Mouse (Mus musculus) limb, embryonic 10.5 days (tissue): ENCODE data around the gene Kdelc2. TPM values are rescaled to one million over a fixed set of nuclear protein-coding genes. Genes with fewer than 3 reads are reported as not detected.

Experiments
- DNase-seq: peaks from one replicate; pipeline ENCODE4 v3.0.0-alpha.2; 2017; ENCODE audit warnings: low spot score
- H3K27ac ChIP-seq: fragments of 300-500 bp; sonication (generic); 2 replicates; pipeline ENCODE4 v1.5.1; 2016; ENCODE audit warnings: mild to moderate bottlenecking
- H3K27me3 ChIP-seq: fragments of 300-500 bp; sonication (generic); 2 replicates; pipeline ENCODE4 v1.6.1; 2016; ENCODE audit warnings: low read depth, mild to moderate bottlenecking; ENCODE audit not compliant: poor library complexity, severe bottlenecking
- H3K36me3 ChIP-seq: fragments of 300-500 bp; sonication (generic); 2 replicates; pipeline ENCODE4 v1.6.1; 2016; ENCODE audit warnings: mild to moderate bottlenecking, moderate library complexity
- H3K4me1 ChIP-seq: fragments of 300-500 bp; sonication (generic); 2 replicates; pipeline ENCODE4 v1.6.1; 2016
- H3K4me3 ChIP-seq: fragments of 300-500 bp; sonication (generic); 2 replicates; pipeline ENCODE4 v1.5.1; 2016; ENCODE audit warnings: mild to moderate bottlenecking, moderate library complexity
- H3K9me3 ChIP-seq: fragments of 300-500 bp; sonication (generic); replicated peaks from 2 replicates; pipeline ENCODE4 v1.6.1; 2016; ENCODE audit warnings: mild to moderate bottlenecking
- WGBS: fragments of 180-500 bp; shearing (Covaris S2); methylation state at CpG from one replicate; pipeline ENCODE4 v1.1.7; 2016; 5-methylcytosine and 5-hydroxymethylcytosine counted together
- microRNA-seq: library from miRNA; unstranded; fragments of <30 nt; microRNA quantifications from one replicate; pipeline ENCODE4, GENCODE M21; 2017
- polyA plus RNA-seq: library from polyadenylated mRNA; unstranded; fragments of >200 nt; fragmentation: Nextera tagmentation; extraction: Ambion mirVana; gene quantifications from 2 replicates; pipeline ENCODE4 v1.2.1, GENCODE M21; 2016

The Kdelc2 gene
- polyA plus RNA-seq, 1 experiment from 2014 or later: 10.3 TPM

DNA sequence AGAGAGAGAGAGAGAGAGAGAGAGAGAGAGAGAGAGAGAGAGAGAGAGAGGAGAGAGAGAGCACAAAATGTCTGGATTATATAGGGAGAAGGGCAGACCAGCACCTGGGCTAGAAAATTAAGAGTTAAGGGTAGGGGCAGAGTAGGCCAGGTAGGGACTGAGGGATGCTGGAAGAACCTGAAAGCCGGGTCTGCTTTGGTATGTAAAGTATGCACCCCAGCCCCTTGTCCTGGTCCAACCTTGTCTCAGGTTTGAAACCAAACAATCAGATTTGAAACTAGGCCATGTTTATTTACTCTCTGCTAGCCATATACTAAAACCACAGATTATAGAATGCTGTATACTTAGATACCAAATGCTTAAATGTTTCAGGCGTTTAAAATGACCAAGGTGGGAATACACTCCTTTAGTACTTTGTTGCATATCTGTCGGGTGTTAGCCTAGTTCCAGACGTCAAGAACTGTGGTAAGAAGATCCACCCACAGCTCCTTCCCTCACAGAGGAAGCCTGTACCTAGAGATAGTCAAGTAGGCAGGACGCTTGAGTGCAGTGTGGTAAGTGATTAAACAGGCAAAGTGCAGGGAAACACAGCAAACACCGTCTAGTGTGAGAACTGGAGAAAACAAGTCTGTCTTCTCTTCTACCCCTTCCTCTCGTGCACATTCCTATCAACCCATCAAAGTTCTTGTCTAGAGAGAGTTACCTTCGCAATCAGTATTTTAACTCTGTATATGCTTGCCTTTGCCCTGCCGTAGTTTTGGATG lies 38.5 kb downstream of the Kdelc2 start:
- Histone ChIP-seq H3K4me3 (no peak overlapping the region), H3K4me1 (no peaks in the 10 kb centered on the region), H3K27ac (no peak overlapping the region), H3K9me3 (no peaks in the 10 kb centered on the region; the same call in 1 of the 2 replicates), H3K36me3 (no peaks in the 10 kb centered on the region), H3K27me3 (no peaks in the 10 kb centered on the region)
- 70% methylated on average over 9 of the region's 9 CpGs for WGBS
- no peak for DNase-seq

- H3K4me3 ChIP-seq: no peak overlapping the region
- no peaks in the 10 kb centered on the region for H3K36me3 ChIP-seq
- H3K27ac ChIP-seq: no peak overlapping the region
- DNase-seq: no peak
- no peaks in the 10 kb centered on the region for H3K4me1 ChIP-seq
- H3K27me3 ChIP-seq: no peaks in the 10 kb centered on the region
- H3K9me3 ChIP-seq: no peaks in the 10 kb centered on the region
- 89% methylated on average over 3 of the region's 3 CpGs for WGBS
Measured at GRCm38 (mm10) chr9:53426726-53427125, 42.9 kb downstream of the Kdelc2 start.

DNA sequence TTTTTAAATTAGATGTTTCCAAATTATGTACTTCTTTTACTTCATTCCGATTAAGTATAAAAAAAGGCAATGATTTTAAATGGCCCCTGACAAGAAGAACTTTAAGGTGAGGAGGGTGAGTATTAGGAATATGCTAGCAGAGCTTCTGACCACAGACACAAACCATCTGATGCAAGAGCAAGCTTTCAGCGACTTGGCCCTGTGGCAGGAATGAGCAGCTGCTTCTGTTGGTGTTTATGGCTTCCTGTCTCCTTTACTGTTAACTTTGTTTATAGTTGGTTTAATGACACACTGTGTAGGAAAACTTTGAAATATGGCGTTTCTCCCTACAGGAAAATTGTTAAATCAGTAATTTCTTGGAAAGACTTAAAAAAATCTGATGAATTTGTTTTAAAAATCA lies 43.8 kb downstream of the Kdelc2 start:
- H3K9me3 ChIP-seq: no peaks in the 10 kb centered on the region
- no peak for DNase-seq
- no peak overlapping the region for H3K4me3 ChIP-seq
- no peaks in the 10 kb centered on the region for H3K4me1 ChIP-seq
- H3K36me3 ChIP-seq: no peaks in the 10 kb centered on the region
- H3K27me3 ChIP-seq: no peaks in the 10 kb centered on the region
- WGBS: 62% methylated on average over 3 of the region's 3 CpGs
- H3K27ac ChIP-seq: no peak overlapping the region

- 93% methylated on average over 14 of the region's 14 CpGs for WGBS
- Histone ChIP-seq H3K4me1 (no peaks in the 10 kb centered on the region), H3K27ac (no peak overlapping the region), H3K9me3 (no peaks in the 10 kb centered on the region), H3K36me3 (peaks cover 31% of the 10 kb centered on the region), H3K4me3 (no peak overlapping the region), H3K27me3 (no peaks in the 10 kb centered on the region)
- DNase-seq: no peak
Measured at GRCm38 (mm10) chr9:53435830-53436570, 52.2 kb downstream of the Kdelc2 start.

GRCm38 (mm10) chr9:53450609-53451008 lies 66.8 kb downstream of the Kdelc2 start:
- Histone ChIP-seq H3K27me3 (no peaks in the 10 kb centered on the region), H3K36me3 (peaks cover 75% of the 10 kb centered on the region), H3K9me3 (no peaks in the 10 kb centered on the region), H3K4me1 (no peaks in the 10 kb centered on the region), H3K4me3 (no peak overlapping the region), H3K27ac (no peak overlapping the region)
- no peak for DNase-seq
- 95% methylated on average over 1 of the region's 1 CpGs for WGBS

Small RNAs within 50 kb of the gene (microRNA-seq; reads per million reads assigned to microRNA genes)
- gene Mir130c: not detected

Other genes starting within 250 kb of the Kdelc2 start
- 29.2 and 32.2 TPM in 2 replicates for gene Ddx10, start 136.0 kb upstream of the Kdelc2 start, polyA plus RNA-seq
- 0.83 and 1.2 TPM in 2 replicates for gene Exph5, start 82.4 kb upstream of the Kdelc2 start, polyA plus RNA-seq
- 0.33 and 0.63 TPM in 2 replicates for gene 4930550C14Rik, start 18.3 kb downstream of the Kdelc2 start, polyA plus RNA-seq
- gene Atm, start 152.7 kb downstream of the Kdelc2 start, polyA plus RNA-seq: 14.3 and 18.3 TPM in 2 replicates
- gene Npat, start 153.0 kb downstream of the Kdelc2 start, polyA plus RNA-seq: 18.8 and 22.0 TPM in 2 replicates
- 26.2 and 36.9 TPM in 2 replicates for gene Acat1, start 226.4 kb downstream of the Kdelc2 start, polyA plus RNA-seq